Mouse (Mus musculus) right cerebral cortex, postnatal 4 days (tissue): ENCODE measurements around the gene Rpl36-ps4.
"Not testable (repeated sequence)": the region's sequence is repeated elsewhere in the genome, so short reads cannot be mapped to it uniquely, and the experiment has no call there.

Experiments used
- DNase-seq: peaks from one replicate; pipeline ENCODE4 v3.0.0-alpha.2; 2022

Rpl36-ps4 gene

GRCm38 (mm10) chr17:87948965-87949584 lies 28.3 kb downstream of the Rpl36-ps4 start:
- DNase-seq = peak; percentile 87

GRCm38 (mm10) chr17:87954618-87955124 lies 33.9 kb downstream of the Rpl36-ps4 start:
- DNase-seq = not testable (repeated sequence)

GRCm38 (mm10) chr17:87957096-87957840 lies 36.5 kb downstream of the Rpl36-ps4 start:
- DNase-seq = no peak

DNA sequence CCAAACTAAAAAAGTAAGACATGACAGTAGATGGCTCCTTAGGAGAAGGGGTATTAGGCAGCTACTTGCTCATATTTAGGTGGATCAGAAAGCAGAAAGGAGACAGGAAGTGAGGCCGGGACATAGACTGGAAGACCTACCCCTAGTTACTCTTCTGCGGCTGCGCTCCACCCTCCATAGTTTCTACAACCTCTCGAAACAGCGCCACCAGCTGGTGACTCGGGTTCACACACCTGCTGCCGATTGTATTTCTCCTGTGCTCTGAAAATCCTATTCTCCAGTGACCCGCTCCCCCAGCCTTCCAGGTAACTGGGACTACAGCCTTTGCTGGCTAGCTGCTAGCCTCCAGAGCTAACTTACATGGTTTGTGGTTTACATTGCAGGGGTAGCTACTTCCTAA lies 37.5 kb downstream of the Rpl36-ps4 start:
- DNase-seq = peak; percentile 16

DNA sequence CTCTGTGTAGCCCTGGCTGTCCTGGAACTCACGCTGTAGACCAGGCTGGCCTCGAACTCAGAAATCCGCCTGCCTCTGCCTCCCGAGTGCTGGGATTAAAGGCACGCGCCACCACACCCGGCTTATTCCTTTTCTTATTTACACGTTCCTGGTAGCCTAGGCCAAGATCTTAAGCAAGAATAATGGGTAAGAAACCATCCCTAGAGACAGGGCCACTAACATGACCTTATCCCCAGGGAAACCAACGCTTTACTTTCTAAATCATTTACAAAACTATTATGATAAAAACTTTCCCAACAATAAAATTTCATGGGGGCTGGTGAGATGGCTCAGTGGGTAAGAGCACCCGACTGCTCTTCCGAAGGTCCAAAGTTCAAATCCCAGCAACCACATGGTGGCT lies 38.6 kb downstream of the Rpl36-ps4 start:
- DNase-seq = not testable (repeated sequence)

GRCm38 (mm10) chr17:87959931-87960330 lies 39.2 kb downstream of the Rpl36-ps4 start:
- not testable (repeated sequence) for DNase-seq

DNA sequence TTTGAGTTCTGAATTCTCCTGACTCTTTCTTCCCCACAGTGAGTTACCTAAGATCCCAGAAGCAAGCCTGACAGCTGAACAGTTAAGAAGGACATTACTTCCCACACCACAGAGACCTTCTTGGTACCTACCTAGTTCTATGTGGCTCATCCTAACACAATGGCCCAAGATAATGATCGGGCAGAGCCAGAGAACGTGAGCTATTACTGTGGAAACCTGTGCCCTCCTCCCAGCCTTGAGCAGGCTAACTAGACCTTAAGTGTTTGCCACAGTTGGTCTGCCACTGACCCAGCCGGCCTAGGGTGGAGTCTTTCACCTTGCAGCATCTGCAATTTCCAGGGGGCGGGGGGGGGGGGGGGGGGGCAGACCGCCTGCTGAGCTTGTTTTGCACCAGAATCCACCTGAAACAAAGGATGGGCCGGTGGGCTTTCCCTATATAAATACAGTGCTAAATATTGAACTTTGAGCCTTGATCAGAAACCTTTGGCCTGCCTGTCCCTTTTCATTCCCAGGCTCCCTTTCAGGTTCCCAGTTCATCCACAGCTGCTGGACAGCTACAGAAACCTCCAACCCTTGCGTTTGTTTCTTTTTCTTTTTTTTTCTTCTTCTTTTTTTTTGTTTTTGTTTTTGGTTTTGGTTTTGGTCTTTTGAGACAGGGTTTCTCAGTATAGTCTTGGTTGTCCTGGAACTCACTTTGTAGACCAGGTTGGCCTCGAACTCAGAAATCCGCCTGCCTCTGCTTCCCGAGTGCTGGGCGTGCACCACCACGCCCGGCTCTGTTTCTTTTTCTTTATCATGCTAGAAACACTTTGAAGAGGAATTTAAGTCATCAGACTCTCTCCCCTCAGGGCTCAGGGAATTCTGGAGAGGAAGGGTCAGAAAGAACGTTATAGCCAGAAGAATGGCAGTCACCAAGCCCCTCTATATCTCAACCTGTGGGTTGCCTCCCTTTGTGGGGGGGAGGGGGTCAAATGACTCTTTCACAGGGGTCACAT lies 42.6 kb downstream of the Rpl36-ps4 start:
- no peak for DNase-seq

- DNase-seq = not testable (repeated sequence)
Measured at GRCm38 (mm10) chr17:87968483-87968926, 47.7 kb downstream of the Rpl36-ps4 start.
